Mouse (Mus musculus) cortical plate, adult 2 months (tissue): Measurements from ENCODE around the gene Sfta2.

Experiments used
- CTCF ChIP-seq: fragments of 200-500 bp; IDR thresholded peaks from 2 replicates; pipeline ENCODE4 v1.5.1; 2011; ENCODE audit warnings: mild to moderate bottlenecking, control low read depth, low read length; ENCODE audit not compliant: insufficient read depth; ENCODE audit errors: extremely low read depth
- POLR2A ChIP-seq: fragments of 200-500 bp; IDR thresholded peaks from 2 replicates; pipeline ENCODE4 v1.6.1; 2011; ENCODE audit warnings: mild to moderate bottlenecking, low read length, control low read depth; ENCODE audit not compliant: insufficient read depth; ENCODE audit errors: extremely low read depth

GRCm38 (mm10) chr17:35588387-35588786 is 13.0 kb upstream of the Sfta2 start:
- TF ChIP-seq POLR2A (no peak), CTCF (no peak)
